Mouse (Mus musculus): ENCODE measurements around the gene Tbx1.

DNA sequence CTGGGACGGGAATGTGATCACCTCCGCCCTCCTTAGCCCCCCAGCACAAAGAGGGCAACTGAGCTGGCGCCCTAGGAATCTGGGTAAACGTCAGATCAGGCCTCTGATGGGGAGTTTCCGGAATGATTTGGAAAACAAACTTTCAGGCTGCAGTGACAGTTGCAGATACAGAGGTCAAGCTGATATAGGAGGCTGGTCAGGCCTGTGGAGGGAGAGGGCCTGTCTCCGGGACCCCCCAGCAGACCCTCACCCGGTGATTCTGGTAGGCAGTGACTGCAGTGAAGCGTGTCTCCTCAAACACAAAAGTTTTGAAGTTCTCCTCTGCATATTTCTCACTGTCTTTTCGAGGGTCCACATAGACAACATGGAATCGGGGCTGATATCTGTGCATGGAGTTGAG is 7.3 kb downstream of the Tbx1 start:
- TF ChIP-seq CTCF (IDR thresholded peaks at IDR 0.05 in 2 of 3, conservative IDR thresholded peaks at IDR 0.05 in 1 of 3; ENCODE audit: control insufficient read depth in 1 of 3, insufficient read depth in 1 of 3, low read depth in 2 of 3, low read length in 3 of 3, poor library complexity in 1 of 3, severe bottlenecking in 1 of 3) (no peak), ETS1 (IDR thresholded peaks at IDR 0.05; ENCODE audit: low read depth, low read length) (no peak), POLR2A (IDR thresholded peaks at IDR 0.05; ENCODE audit: control insufficient read depth in 1 of 2, insufficient read depth in 1 of 2, low read depth in 1 of 2, low read length in 2 of 2, poor library complexity in 1 of 2) (no peak), UBTF (IDR thresholded peaks at IDR 0.05; ENCODE audit: borderline replicate concordance, insufficient read depth, low read depth, low read length) (no peak), CHD2 (IDR thresholded peaks at IDR 0.05; ENCODE audit: low read length) (no peak), TAL1 (IDR thresholded peaks at IDR 0.05; ENCODE audit: low read length) (no peak), GATA1 (IDR thresholded peaks at IDR 0.05; ENCODE audit: low read depth, low read length) (no peak), MAX (IDR thresholded peaks at IDR 0.05; ENCODE audit: low read length) (no peak)
